ENCODE assay signal across 8 mouse cellular contexts in the genomic region with DNA sequence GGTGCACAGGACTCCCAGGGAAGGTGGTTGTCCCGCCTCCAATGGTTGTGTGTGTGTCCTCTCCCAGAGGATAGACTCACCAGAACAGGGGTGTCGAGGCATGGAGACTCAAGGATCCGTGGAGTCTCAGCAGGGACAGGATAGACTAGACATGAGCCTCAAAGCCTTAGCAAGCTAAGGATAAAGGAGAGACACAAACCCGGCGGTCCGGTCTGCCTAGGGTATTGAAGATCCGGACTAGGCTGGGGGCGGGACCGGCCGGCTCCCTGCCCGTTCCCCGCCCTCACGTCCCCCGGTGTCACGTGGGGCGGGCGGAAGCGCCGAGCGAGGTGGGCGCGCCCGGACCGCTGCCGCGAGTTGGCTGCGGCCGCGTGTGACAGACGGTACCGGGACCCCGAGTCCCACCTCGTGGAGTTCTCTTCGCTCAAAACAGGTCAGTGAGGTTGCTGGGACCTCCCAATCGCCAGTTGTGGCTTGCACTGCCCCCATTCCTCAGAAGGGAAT. TPM values are rescaled to one million over a fixed set of nuclear protein-coding genes. Genes with fewer than 3 reads are reported as not detected.
DNase-seq lines count a peak whose midpoint lies in the region; ATAC-seq and TF ChIP-seq lines count a peak whose summit lies in the region.

TSS of gene Arap1 (plus strand) at position 301 of the 504 bp plus-strand sequence.

- intact Hi-C loops in gastrocnemius, postnatal 14 days (cut with DNase I; ENCODE audit: low total_unique reads): no loop called here
- intact Hi-C loops in left cerebral cortex, postnatal 36 days (cut with DNase I): no loop called here

- no peaks in the 10 kb centered on the region for H3K9me3 ChIP-seq in hindbrain, postnatal 0 days (ENCODE audit: low read length)

- H3K27me3 ChIP-seq in hindbrain, postnatal 0 days (ENCODE audit: insufficient read depth, low read length): no peaks in the 10 kb centered on the region

- no peak for TF ChIP-seq CTCF in hindbrain, postnatal 0 days (IDR thresholded peaks at IDR 0.05; ENCODE audit: low read depth)

- peak; percentile 16 to 28 for DNase-seq in left cerebral cortex, adult 18-20 months (ENCODE audit: low spot score in 2 of 2)
- no peak for DNase-seq in left cerebral cortex, adult 11 months (ENCODE audit: low spot score)
- peak; percentile 60 for DNase-seq in c-Kit-positive CD71-positive TER-119-negative erythroid progenitor cells, embryonic 14.5 days (ENCODE audit: low read depth)
- peak; percentile 67 for DNase-seq in gastrocnemius, postnatal 14 days
- peak; percentile 70 for DNase-seq in hindbrain, postnatal 0 days (ENCODE audit: low spot score)
- DNase-seq in left cerebral cortex, postnatal 36 days (ENCODE audit: low spot score in 2 of 2): peak in 1 of 2 experiments; percentile 29
- DNase-seq in spleen, postnatal 14 days (ENCODE audit: low spot score in 2 of 2): peak; percentile 33 to 54

- H3K9ac ChIP-seq in hindbrain, postnatal 0 days (replicated peaks; ENCODE audit: low read length): peak within 1 kb of the TSS; percentile 51

- ATAC-seq in hindbrain, postnatal 0 days: peak; percentile 72
- ATAC-seq in megakaryocyte-erythroid progenitor cell, adult 5-6 weeks (replicated peaks; ENCODE audit: low FRiP score, low TSS enrichment, poor library complexity, severe bottlenecking): peak; percentile 73

- no peaks in the 10 kb centered on the region for H3K36me3 ChIP-seq in hindbrain, postnatal 0 days (ENCODE audit: insufficient read depth, low read length)

- peaks cover 4% of the 10 kb centered on the region; the same call in 1 of the 2 replicates for H3K4me1 ChIP-seq in hindbrain, postnatal 0 days (ENCODE audit: insufficient read depth, low read length)

- H3K27ac ChIP-seq in hindbrain, postnatal 0 days: peak within 1 kb of the TSS; percentile 62

- peak within 1 kb of the TSS; percentile 56 for H3K4me3 ChIP-seq in hindbrain, postnatal 0 days (ENCODE audit: low read length)

- under 1% methylated on average over 32 of the region's 35 CpGs for WGBS in hindbrain, postnatal 0 days

- H3K4me2 ChIP-seq in hindbrain, postnatal 0 days (ENCODE audit: low read depth, low read length): peak within 1 kb of the TSS; percentile 96

RNA-seq across cellular contexts. Expression of gene Arap1, which starts in this region (rescaled TPM):
- 10 to 100 TPM; 15.6 to 24.1 TPM for total RNA-seq in left cerebral cortex, adult 18-20 months (2021)
- total RNA-seq in gastrocnemius, postnatal 14 days (2021): 10 to 100 TPM; 19.5 to 21.0 TPM
- total RNA-seq in hindbrain, postnatal 0 days (2014; rRNA removed): 19.2 and 44.0 TPM in 2 replicates
- 9.2 and 10.5 TPM in 2 replicates for polyA plus RNA-seq in hindbrain, postnatal 0 days (2015; fragmentation: Nextera tagmentation; extraction: Ambion mirVana)
- 10 to 100 TPM; 16.5 to 17.6 TPM for total RNA-seq in left cerebral cortex, postnatal 36 days (2021)
- total RNA-seq in megakaryocyte-erythroid progenitor cell, adult 5-6 weeks (2014; fragmentation: Nextera tagmentation): 68.9 and 88.4 TPM in 2 replicates
- 20.1 and 31.0 TPM in 2 replicates for total RNA-seq in megakaryocyte-erythroid progenitor cell, adult 5-6 weeks (2017)
